12 mouse cellular contexts compared by ENCODE assay signal in genomic region chr11:115911632-115912376, GRCm38 (mm10). TPM values are rescaled to one million over a fixed set of nuclear protein-coding genes. Genes with fewer than 3 reads are reported as not detected.
A peak's percentile ranks its signal among the peaks of the same experiment; 100 is the strongest.
DNase-seq lines count a peak whose midpoint lies in the region; ATAC-seq and TF ChIP-seq lines count a peak whose summit lies in the region.
"Had no signal": no experiment of that assay in that cellular context is flagged by ENCODE, and none has a peak within 500 bp of the region (broad histone marks: within the 10 kb centered on the region; RNA-seq: fewer than 3 reads in every experiment).

Smim6 (plus strand) TSS chr11:115912017.

- no peak for TF ChIP-seq CTCF in layer of hippocampus, adult 2 months (conservative IDR thresholded peaks at IDR 0.05)
- no peak for TF ChIP-seq CTCF in small intestine, adult 2 months (IDR thresholded peaks at IDR 0.05; ENCODE audit: extremely low read depth, insufficient read length, insufficient replicate concordance, low read depth, low read length)

- H3K36me3 ChIP-seq in small intestine, adult 2 months (ENCODE audit: control insufficient read depth, insufficient read depth, low read length): peaks cover 27% of the 10 kb centered on the region

- no peak within 1 kb of the TSS for H3K4me3 ChIP-seq in layer of hippocampus, adult 2 months
- H3K4me3 ChIP-seq in small intestine, adult 2 months (ENCODE audit: low read depth, low read length): peak within 1 kb of the TSS; percentile 47
- H3K4me3 ChIP-seq: midbrain, embryonic 12.5 days had no signal

- H3K4me1 ChIP-seq in small intestine, adult 2 months (ENCODE audit: control insufficient read depth, insufficient read depth, insufficient read length, low read length): peaks cover 24% of the 10 kb centered on the region; the same call in 1 of the 2 replicates
- H3K4me1 ChIP-seq: midbrain, embryonic 12.5 days had no signal

- 0 out of 2 replicates have a peak, but pooled peaks have one; percentile 24 for TF ChIP-seq POLR2A in small intestine, adult 2 months (IDR thresholded peaks at IDR 0.05; ENCODE audit: low read depth, low read length)

- ATAC-seq in granulocyte monocyte progenitor cell, adult 5-6 weeks (replicated peaks; ENCODE audit: poor library complexity, severe bottlenecking): peak; percentile 66

- 18% methylated on average over 11 of the region's 11 CpGs for WGBS in small intestine, adult 2 months

- peak within 1 kb of the TSS; percentile 46; the same call in 1 of the 2 replicates for H3K27ac ChIP-seq in layer of hippocampus, adult 2 months
- H3K27ac ChIP-seq in small intestine, adult 2 months (ENCODE audit: insufficient read depth, low read depth, low read length): peak within 1 kb of the TSS; percentile 100
- H3K27ac ChIP-seq: midbrain, embryonic 12.5 days had no signal

- H3K27me3 ChIP-seq in small intestine, adult 2 months (ENCODE audit: control insufficient read depth, insufficient read depth, low read length): no peaks in the 10 kb centered on the region
- H3K27me3 ChIP-seq: CH12.LX; midbrain, embryonic 12.5 days had no signal

- no peak for DNase-seq in layer of hippocampus, adult 2 months (ENCODE audit: low spot score in 2 of 2)
- DNase-seq in layer of hippocampus, adult 8-10 months (ENCODE audit: low spot score in 2 of 2): no peak
- peak; percentile 60 for DNase-seq in liver
- no peak for DNase-seq in cerebellum, adult 11 months
- no peak for DNase-seq in adrenal gland, postnatal 4 days (ENCODE audit: low spot score in 2 of 2)
- no peak for DNase-seq in layer of hippocampus, postnatal 14 days (ENCODE audit: low spot score in 2 of 2)
- DNase-seq: cerebellum, adult 2 months; gastrocnemius, postnatal 14 days had no signal

RNA-seq across cellular contexts. Expression of gene Smim6, which starts in this region (rescaled TPM):
- total RNA-seq in layer of hippocampus, adult 2 months (2021): not detected
- not detected for total RNA-seq in layer of hippocampus, adult 8-10 months (2022)
- 0.88 and 2.3 TPM in 2 replicates for total RNA-seq in granulocyte monocyte progenitor cell, adult 5-6 weeks (2014; fragmentation: Nextera tagmentation)
- total RNA-seq in granulocyte monocyte progenitor cell, adult 5-6 weeks (2017): 0.69 TPM in 1 of 2 replicates, not detected in the other
- polyA plus RNA-seq in small intestine, adult 2 months (2012; rRNA removed): 8.8 and 9.7 TPM in 2 replicates
- 1 to 10 TPM in 1 of 2 experiments, not detected in 1; 1.8 TPM for total RNA-seq in adrenal gland, postnatal 4 days (2021)
- total RNA-seq in layer of hippocampus, postnatal 14 days (2021): not detected
- total RNA-seq: gastrocnemius, postnatal 14 days had no signal
- polyA plus RNA-seq: cerebellum, adult 2 months had no signal
